Mouse (Mus musculus) E14TG2a.4 (cell line): ENCODE data around the gene Aurka.

Source experiments
- H3K27me3 ChIP-seq: 2 replicates; pipeline ENCODE4 v1.6.1; 2014; ENCODE audit warnings: low read length, control low read depth; ENCODE audit not compliant: insufficient read depth
- H3K36me3 ChIP-seq: 2 replicates; pipeline ENCODE4 v1.6.1; 2014; ENCODE audit warnings: low read length, control low read depth; ENCODE audit not compliant: insufficient read depth
- H3K4me1 ChIP-seq: replicated peaks from 2 replicates; pipeline ENCODE4 v1.6.1; 2014; ENCODE audit warnings: low read depth, low read length, control low read depth
- H3K4me3 ChIP-seq: replicated peaks from 2 replicates; pipeline ENCODE4 v1.5.1; 2014; ENCODE audit warnings: mild to moderate bottlenecking, low read length
- H3K9me3 ChIP-seq: 2 replicates; pipeline ENCODE4 v1.6.1; 2014; ENCODE audit warnings: low read length, control low read depth
- CTCF ChIP-seq: conservative IDR thresholded peaks from 2 replicates; pipeline ENCODE4 v1.5.1; 2014; ENCODE audit warnings: low read length
- NANOG ChIP-seq: IDR thresholded peaks from 2 replicates; pipeline ENCODE4 v1.6.1; 2014; ENCODE audit warnings: borderline replicate concordance, low read length, mixed read lengths
- POU5F1 ChIP-seq: IDR thresholded peaks from 2 replicates; pipeline ENCODE4 v1.6.1; 2014; ENCODE audit warnings: low read length, borderline replicate concordance

Aurka gene

GRCm38 (mm10) chr2:172370411-172371223 is at the start of gene Aurka, which contains the start of gene Cstf1:
Gene Aurka (minus strand): TSS chr2:172370535.
Gene Cstf1 (plus strand): TSS chr2:172370681.
- Histone ChIP-seq H3K4me1 (peaks cover 64% of the 10 kb centered on the region), H3K27me3 (no peaks in the 10 kb centered on the region)

GRCm38 (mm10) chr2:172418208-172418607 is 47.9 kb upstream of the Aurka start:
- peaks cover 38% of the 10 kb centered on the region for H3K4me1 ChIP-seq
- no peaks in the 10 kb centered on the region for H3K27me3 ChIP-seq
- no peaks in the 10 kb centered on the region for H3K9me3 ChIP-seq
- no peak for TF ChIP-seq NANOG
- TF ChIP-seq CTCF, result no peak
- no peak for TF ChIP-seq POU5F1
- H3K36me3 ChIP-seq, result peaks cover 10% of the 10 kb centered on the region; the same call in 1 of the 2 replicates
- H3K4me3 ChIP-seq, result no peak overlapping the region

More at GRCm38 (mm10) chr2:172370411-172371223, at the start of gene Aurka, which contains the start of gene Cstf1:
- TF ChIP-seq POU5F1 (no peak), CTCF (no peak), NANOG (no peak)
- Histone ChIP-seq H3K4me3 (peak within 1 kb of the TSS; percentile 96), H3K36me3 (peaks cover 63% of the 10 kb centered on the region), H3K9me3 (no peaks in the 10 kb centered on the region)

GRCm38 (mm10) chr2:172416876-172417275 is 46.5 kb upstream of the Aurka start:
- H3K4me3 ChIP-seq, result no peak overlapping the region
- TF ChIP-seq NANOG (no peak), CTCF (no peak), POU5F1 (no peak)
- H3K9me3 ChIP-seq, result no peaks in the 10 kb centered on the region
- H3K4me1 ChIP-seq, result peaks cover 36% of the 10 kb centered on the region
- H3K36me3 ChIP-seq, result peaks cover 10% of the 10 kb centered on the region; the same call in 1 of the 2 replicates
- H3K27me3 ChIP-seq, result no peaks in the 10 kb centered on the region

GRCm38 (mm10) chr2:172416218-172416617 is 45.9 kb upstream of the Aurka start:
- no peak for TF ChIP-seq CTCF
- no peak for TF ChIP-seq POU5F1
- TF ChIP-seq NANOG, result no peak
- Histone ChIP-seq H3K4me3 (no peak overlapping the region), H3K36me3 (peaks cover 10% of the 10 kb centered on the region; the same call in 1 of the 2 replicates), H3K4me1 (peaks cover 36% of the 10 kb centered on the region), H3K9me3 (no peaks in the 10 kb centered on the region), H3K27me3 (no peaks in the 10 kb centered on the region)

GRCm38 (mm10) chr2:172413894-172414293 is 43.6 kb upstream of the Aurka start:
- TF ChIP-seq NANOG, result no peak
- no peak for TF ChIP-seq CTCF
- no peak for TF ChIP-seq POU5F1
- no peak overlapping the region for H3K4me3 ChIP-seq
- peaks cover 10% of the 10 kb centered on the region; the same call in 1 of the 2 replicates for H3K36me3 ChIP-seq
- no peaks in the 10 kb centered on the region for H3K9me3 ChIP-seq
- H3K4me1 ChIP-seq, result peaks cover 38% of the 10 kb centered on the region
- H3K27me3 ChIP-seq, result no peaks in the 10 kb centered on the region

GRCm38 (mm10) chr2:172413273-172413672 is 42.9 kb upstream of the Aurka start:
- H3K4me3 ChIP-seq, result no peak overlapping the region
- H3K4me1 ChIP-seq, result peaks cover 38% of the 10 kb centered on the region
- H3K36me3 ChIP-seq, result peaks cover 10% of the 10 kb centered on the region; the same call in 1 of the 2 replicates
- H3K9me3 ChIP-seq, result no peaks in the 10 kb centered on the region
- no peak for TF ChIP-seq POU5F1
- no peak for TF ChIP-seq CTCF
- TF ChIP-seq NANOG, result no peak
- no peaks in the 10 kb centered on the region for H3K27me3 ChIP-seq

GRCm38 (mm10) chr2:172412454-172412853 is 42.1 kb upstream of the Aurka start:
- no peak for TF ChIP-seq NANOG
- TF ChIP-seq POU5F1, result no peak
- no peak for TF ChIP-seq CTCF
- H3K36me3 ChIP-seq, result peaks cover 10% of the 10 kb centered on the region; the same call in 1 of the 2 replicates
- H3K9me3 ChIP-seq, result no peaks in the 10 kb centered on the region
- no peaks in the 10 kb centered on the region for H3K27me3 ChIP-seq
- no peak overlapping the region for H3K4me3 ChIP-seq
- peaks cover 38% of the 10 kb centered on the region for H3K4me1 ChIP-seq

GRCm38 (mm10) chr2:172411091-172411490 is 40.8 kb upstream of the Aurka start:
- TF ChIP-seq CTCF (no peak), NANOG (no peak), POU5F1 (no peak)
- H3K4me1 ChIP-seq, result peaks cover 34% of the 10 kb centered on the region
- H3K36me3 ChIP-seq, result 0 out of 2 replicates have a peak, but pooled peaks cover 2% of the 10 kb centered on the region
- H3K27me3 ChIP-seq, result no peaks in the 10 kb centered on the region
- H3K9me3 ChIP-seq, result no peaks in the 10 kb centered on the region
- H3K4me3 ChIP-seq, result no peak overlapping the region

- no peak for TF ChIP-seq CTCF
- TF ChIP-seq NANOG, result no peak
- TF ChIP-seq POU5F1, result no peak
- Histone ChIP-seq H3K4me3 (no peak overlapping the region), H3K27me3 (no peaks in the 10 kb centered on the region), H3K36me3 (no peaks in the 10 kb centered on the region), H3K9me3 (no peaks in the 10 kb centered on the region), H3K4me1 (peaks cover 30% of the 10 kb centered on the region)
These were observed 40.4 kb upstream of the Aurka start for GRCm38 (mm10) chr2:172410686-172411085.
